10 mouse cellular contexts compared by ENCODE assay signal in genomic region chr15:77581681-77582080, GRCm38 (mm10). TPM values are rescaled to one million over a fixed set of nuclear protein-coding genes. Genes with fewer than 3 reads are reported as not detected.
DNase-seq lines count a peak whose midpoint lies in the region; TF ChIP-seq lines count a peak whose summit lies in the region.
"Had no signal": no experiment of that assay in that cellular context is flagged by ENCODE, and none has a peak within 500 bp of the region (broad histone marks: within the 10 kb centered on the region; RNA-seq: fewer than 3 reads in every experiment).

No protein-coding gene starts in this region.

- no peaks in the 10 kb centered on the region for H3K27me3 ChIP-seq in kidney, adult 2 months (replicated peaks; ENCODE audit: control insufficient read depth, insufficient read depth, low read length)
- H3K27me3 ChIP-seq: embryonic facial prominence, embryonic 12.5 days had no signal

- intact Hi-C loops in gastrocnemius, postnatal 14 days (cut with DNase I; ENCODE audit: low total_unique reads): no loop called here

- TF ChIP-seq CTCF in kidney, adult 2 months (conservative IDR thresholded peaks at IDR 0.05; ENCODE audit: insufficient read depth, insufficient read length, low read depth, low read length): no peak

- DNase-seq in kidney, adult 2 months: peak; percentile 65
- DNase-seq in kidney, adult 18-20 months: no peak
- peak; percentile 64 for DNase-seq in gastrocnemius, postnatal 14 days
- DNase-seq in kidney, postnatal 14 days: peak; percentile 56
- DNase-seq in ovary, postnatal 14 days (ENCODE audit: low spot score): peak; percentile 11
- no peak for DNase-seq in frontal cortex, postnatal 10 days (ENCODE audit: low spot score in 2 of 2)
- DNase-seq in cerebellum, postnatal 10 days: no peak
- DNase-seq in cerebellum, adult 11-12 months: no peak

- WGBS in kidney, adult 2 months: 55% methylated on average over 1 of the region's 1 CpGs

- no peaks in the 10 kb centered on the region for H3K36me3 ChIP-seq in kidney, adult 2 months (ENCODE audit: control insufficient read depth, insufficient read depth, low read length)
- H3K36me3 ChIP-seq: embryonic facial prominence, embryonic 12.5 days had no signal

- H3K4me3 ChIP-seq in kidney, adult 2 months (ENCODE audit: insufficient read depth, low read depth, low read length): no peak overlapping the region
- H3K4me3 ChIP-seq: embryonic facial prominence, embryonic 12.5 days; megakaryocyte, embryonic 14.5 days had no signal

- H3K27ac ChIP-seq in kidney, adult 2 months (ENCODE audit: insufficient read depth, low read depth, low read length): peak overlapping the region; percentile 18
- H3K27ac ChIP-seq: embryonic facial prominence, embryonic 12.5 days had no signal

- no peak for TF ChIP-seq POLR2A in kidney, adult 2 months (IDR thresholded peaks at IDR 0.05; ENCODE audit: low read depth, low read length)

- no peaks in the 10 kb centered on the region for H3K4me1 ChIP-seq in kidney, adult 2 months (ENCODE audit: control insufficient read depth, insufficient read depth, low read length)
- H3K4me1 ChIP-seq: embryonic facial prominence, embryonic 12.5 days; megakaryocyte, embryonic 14.5 days had no signal

RNA-seq across cellular contexts. Expression of gene Apol10b, which starts 14.2 kb away (rescaled TPM):
- 0.26 and 0.28 TPM in 2 replicates for polyA plus RNA-seq in kidney, adult 2 months (2012; rRNA removed)
- total RNA-seq in gastrocnemius, postnatal 14 days (2021): under 1 TPM; 0.16 to 0.31 TPM

RNA-seq across cellular contexts. Expression of gene Gm36245, which starts 17.4 kb away (rescaled TPM):
- polyA plus RNA-seq in kidney, adult 2 months (2012; rRNA removed): not detected in 2 replicates
- not detected for total RNA-seq in gastrocnemius, postnatal 14 days (2021)
- polyA plus RNA-seq: embryonic facial prominence, embryonic 12.5 days had no signal

RNA-seq across cellular contexts. Expression of gene 1700025B11Rik, which starts 20.0 kb away (rescaled TPM):
- not detected in 2 replicates for polyA plus RNA-seq in kidney, adult 2 months (2012; rRNA removed)
- not detected for total RNA-seq in gastrocnemius, postnatal 14 days (2021)
- polyA plus RNA-seq: embryonic facial prominence, embryonic 12.5 days had no signal

RNA-seq across cellular contexts. Expression of gene Apol7c, which starts 48.6 kb away (rescaled TPM):
- polyA plus RNA-seq in kidney, adult 2 months (2012; rRNA removed): 0.14 and 3.5 TPM in 2 replicates
- total RNA-seq in gastrocnemius, postnatal 14 days (2021): under 1 TPM; 0.11 to 0.27 TPM
- polyA plus RNA-seq: embryonic facial prominence, embryonic 12.5 days had no signal

Comparison
In these comparisons a context has a peak if more than half of its experiments do, and no peak if none do; other contexts are left out.
1. DNase-seq: peak in kidney, adult 2 months (single experiment), gastrocnemius, postnatal 14 days (single experiment), kidney, postnatal 14 days (single experiment) and ovary, postnatal 14 days (single experiment); none in kidney, adult 18-20 months (single experiment), frontal cortex, postnatal 10 days (0 of 2), cerebellum, postnatal 10 days (0 of 2) and cerebellum, adult 11-12 months (single experiment).